Mouse (Mus musculus) embryonic facial prominence, embryonic 15.5 days (tissue): Measurements from ENCODE around the gene Phf6. TPM values are rescaled to one million over a fixed set of nuclear protein-coding genes. Genes with fewer than 3 reads are reported as not detected.
"Not testable (repeated sequence)": the region's sequence is repeated elsewhere in the genome, so short reads cannot be mapped to it uniquely, and the experiment has no call there.

Experiments
- ATAC-seq: fragments of 200-750 bp; cut with Nextera tagmentation; 2 replicates; pipeline ENCODE4 v1.8.0; 2017; ENCODE audit warnings: low read depth, moderate TSS enrichment; ENCODE audit not compliant: insufficient number of reproducible peaks, low FRiP score, low TSS enrichment
- H3K27ac ChIP-seq: fragments of 300-500 bp; sonication (generic); replicated peaks from 2 replicates; pipeline ENCODE4 v1.5.1; 2015; ENCODE audit warnings: mild to moderate bottlenecking, inconsistent platforms
- H3K27me3 ChIP-seq: fragments of 300-500 bp; sonication (generic); 2 replicates; pipeline ENCODE4 v1.6.1; 2015; ENCODE audit warnings: inconsistent platforms
- H3K36me3 ChIP-seq: fragments of 300-500 bp; sonication (generic); 2 replicates; pipeline ENCODE4 v1.6.1; 2015; ENCODE audit warnings: mild to moderate bottlenecking, inconsistent platforms
- H3K4me1 ChIP-seq: fragments of 300-500 bp; sonication (generic); 2 replicates; pipeline ENCODE4 v1.6.1; 2015; ENCODE audit warnings: inconsistent platforms
- H3K4me2 ChIP-seq: fragments of 300-500 bp; sonication (generic); replicated peaks from 2 replicates; pipeline ENCODE4 v1.6.1; 2015; ENCODE audit warnings: mild to moderate bottlenecking, inconsistent platforms
- H3K4me3 ChIP-seq: fragments of 300-500 bp; sonication (generic); replicated peaks from 2 replicates; pipeline ENCODE4 v1.5.1; 2015; ENCODE audit warnings: mild to moderate bottlenecking, inconsistent platforms
- H3K9ac ChIP-seq: fragments of 300-500 bp; sonication (generic); 2 replicates; pipeline ENCODE4 v1.6.1; 2015; ENCODE audit warnings: inconsistent platforms
- H3K9me3 ChIP-seq: fragments of 300-500 bp; sonication (generic); replicated peaks from 2 replicates; pipeline ENCODE4 v1.6.1; 2016; ENCODE audit warnings: inconsistent platforms
- WGBS: fragments of 180-500 bp; shearing (Covaris S2); methylation state at CpG from one replicate; pipeline ENCODE4 v1.1.7; 2015; 5-methylcytosine and 5-hydroxymethylcytosine counted together
- polyA plus RNA-seq: library from polyadenylated mRNA; unstranded; fragments of >200 nt; fragmentation: Nextera tagmentation; extraction: Ambion mirVana; gene quantifications from 2 replicates; pipeline ENCODE4 v1.2.1, GENCODE M21; 2015

Gene Phf6
- polyA plus RNA-seq, 1 experiment from 2014 or later, result 37.0 TPM

GRCm38 (mm10) chrX:52981378-52981777 lies 69.3 kb downstream of the Phf6 start:
- Histone ChIP-seq H3K4me3 (no peak overlapping the region), H3K27ac (no peak overlapping the region), H3K36me3 (no peaks in the 10 kb centered on the region), H3K9ac (no peak overlapping the region), H3K4me1 (no peaks in the 10 kb centered on the region), H3K4me2 (no peak overlapping the region), H3K27me3 (no peaks in the 10 kb centered on the region), H3K9me3 (no peaks in the 10 kb centered on the region)
- 72% methylated on average over 3 of the region's 3 CpGs for WGBS
- ATAC-seq, result no peak

- Histone ChIP-seq H3K36me3 (no peaks in the 10 kb centered on the region), H3K9me3 (no peaks in the 10 kb centered on the region), H3K4me3 (peak within 1 kb of the TSS; percentile 63), H3K9ac (peak within 1 kb of the TSS; percentile 62), H3K4me1 (no peaks in the 10 kb centered on the region), H3K4me2 (peak within 1 kb of the TSS; percentile 45), H3K27me3 (no peaks in the 10 kb centered on the region), H3K27ac (peak within 1 kb of the TSS; percentile 90)
- ATAC-seq, result peak; percentile 96
- 19% methylated on average over 71 of the region's 72 CpGs for WGBS
Measured at GRCm38 (mm10) chrX:52987905-52988783, 76.1 kb downstream of the Phf6 start, which contains the start of gene Hprt. Gene Hprt, plus strand, starts transcription at chrX:52988137.

GRCm38 (mm10) chrX:52994726-52995125 lies 82.7 kb downstream of the Phf6 start:
- not testable (repeated sequence) for ATAC-seq, H3K9me3 ChIP-seq, H3K4me2 ChIP-seq, H3K36me3 ChIP-seq, H3K4me1 ChIP-seq, H3K27ac ChIP-seq, H3K4me3 ChIP-seq, H3K27me3 ChIP-seq, H3K9ac ChIP-seq
- WGBS, result 89% methylated on average over 5 of the region's 5 CpGs

- H3K4me2 ChIP-seq, H3K9me3 ChIP-seq, H3K9ac ChIP-seq, H3K4me1 ChIP-seq, ATAC-seq, H3K27ac ChIP-seq, H3K4me3 ChIP-seq, H3K27me3 ChIP-seq, H3K36me3 ChIP-seq: not testable (repeated sequence)
- 55% methylated on average over 4 of the region's 4 CpGs for WGBS
Measured at GRCm38 (mm10) chrX:53004887-53005286, 92.8 kb downstream of the Phf6 start.

GRCm38 (mm10) chrX:53006062-53006461 lies 94.0 kb downstream of the Phf6 start:
- no peaks in the 10 kb centered on the region for H3K9me3 ChIP-seq
- H3K4me2 ChIP-seq, result no peak overlapping the region
- H3K27ac ChIP-seq, result no peak overlapping the region
- no peak overlapping the region for H3K9ac ChIP-seq
- ATAC-seq, result no peak
- H3K4me3 ChIP-seq, result no peak overlapping the region
- H3K4me1 ChIP-seq, result no peaks in the 10 kb centered on the region
- WGBS, result 40% methylated on average over 3 of the region's 3 CpGs
- H3K36me3 ChIP-seq, result 0 out of 2 replicates have a peak, but pooled peaks cover under 1% of the 10 kb centered on the region
- H3K27me3 ChIP-seq, result no peaks in the 10 kb centered on the region

Other genes with a start within 250 kb of the Phf6 start
- gene Ccdc160, start 121.1 kb upstream of the Phf6 start, polyA plus RNA-seq, result 0.35 and 0.65 TPM in 2 replicates
- gene Hprt, start 75.9 kb downstream of the Phf6 start, polyA plus RNA-seq, result 143 and 149 TPM in 2 replicates